Mouse (Mus musculus) spleen, adult 2 months (tissue): ENCODE data around the gene Iqcn. TPM values are rescaled to one million over a fixed set of nuclear protein-coding genes. Genes with fewer than 3 reads are reported as not detected.

Source experiments
- DNase-seq, 2 experiments: peaks; one replicate each; pipeline versions ENCODE4 v3.0.0 to v3.0.0-alpha.2; 2012 to 2021; ENCODE audit warnings: low spot score in 2 of 2, low read depth in 1 of 2
- H3K27ac ChIP-seq: fragments of 200-500 bp; 2 replicates; pipeline ENCODE4 v1.5.1; 2012; ENCODE audit warnings: low read length, inconsistent platforms; ENCODE audit not compliant: insufficient read depth
- H3K27me3 ChIP-seq: fragments of 200-500 bp; 2 replicates; pipeline ENCODE4 v1.6.1; 2012; ENCODE audit warnings: mild to moderate bottlenecking, moderate library complexity, low read length, inconsistent platforms; ENCODE audit not compliant: control insufficient read depth, insufficient read depth
- H3K36me3 ChIP-seq: fragments of 200-500 bp; 2 replicates; pipeline ENCODE4 v1.6.1; 2012; ENCODE audit warnings: mild to moderate bottlenecking, low read length, inconsistent platforms; ENCODE audit not compliant: control insufficient read depth, insufficient read depth
- H3K4me1 ChIP-seq: fragments of 200-500 bp; 2 replicates; pipeline ENCODE4 v1.6.1; 2011; ENCODE audit warnings: inconsistent platforms; ENCODE audit not compliant: control insufficient read depth, insufficient read depth, insufficient read length
- H3K4me3 ChIP-seq: fragments of 200-500 bp; 2 replicates; pipeline ENCODE4 v1.5.1; 2011; ENCODE audit warnings: mild to moderate bottlenecking, inconsistent platforms; ENCODE audit not compliant: insufficient read depth, insufficient read length; ENCODE audit errors: extremely low read depth
- CTCF ChIP-seq: fragments of 200-500 bp; IDR thresholded peaks from 2 replicates; pipeline ENCODE4 v1.5.1; 2011; ENCODE audit warnings: mild to moderate bottlenecking, inconsistent platforms; ENCODE audit not compliant: insufficient read depth, insufficient read length, insufficient replicate concordance; ENCODE audit errors: extremely low read depth
- POLR2A ChIP-seq: fragments of 200-500 bp; IDR thresholded peaks from 2 replicates; pipeline ENCODE4 v1.6.1; 2011; ENCODE audit warnings: low read depth, low read length, inconsistent platforms
- WGBS: fragments of 180-500 bp; shearing (Covaris S2); methylation state at CpG from one replicate; pipeline ENCODE4 v1.1.7; 2018; 5-methylcytosine and 5-hydroxymethylcytosine counted together
- polyA plus RNA-seq: library from polyadenylated mRNA; depleted of rRNA; stranded (reverse); fragments of >200 nt; gene quantifications from 2 replicates; pipeline ENCODE4 v1.2.3, GENCODE M21; 2012

The Iqcn gene
- polyA plus RNA-seq, 1 experiment, result 0.09 TPM

- no peaks in the 10 kb centered on the region for H3K36me3 ChIP-seq
- no peaks in the 10 kb centered on the region for H3K27me3 ChIP-seq
- H3K4me3 ChIP-seq, result no peak overlapping the region
- WGBS, result 26% methylated on average over 9 of the region's 9 CpGs
- DNase-seq, result no peak
- TF ChIP-seq CTCF, result no peak
- no peak for TF ChIP-seq POLR2A
- 0 out of 2 replicates have a peak overlapping the region, but pooled peaks have one; percentile 8 for H3K27ac ChIP-seq
- peaks cover 3% of the 10 kb centered on the region for H3K4me1 ChIP-seq
Measured at GRCm38 (mm10) chr8:70719796-70720270, 16.6 kb downstream of the Iqcn start.

GRCm38 (mm10) chr8:70720739-70721138 lies 17.5 kb downstream of the Iqcn start:
- H3K27me3 ChIP-seq, result no peaks in the 10 kb centered on the region
- peaks cover 3% of the 10 kb centered on the region for H3K4me1 ChIP-seq
- H3K27ac ChIP-seq, result no peak overlapping the region
- no peaks in the 10 kb centered on the region for H3K36me3 ChIP-seq
- TF ChIP-seq POLR2A (no peak), CTCF (peak; percentile 96; the same call in 1 of the 2 replicates)
- WGBS, result 6% methylated on average over 3 of the region's 3 CpGs
- H3K4me3 ChIP-seq, result no peak overlapping the region
- peak in 1 of 2 experiments; percentile 66 for DNase-seq

GRCm38 (mm10) chr8:70721601-70722000 lies 18.3 kb downstream of the Iqcn start:
- H3K27ac ChIP-seq, result no peak overlapping the region
- no peak overlapping the region for H3K4me3 ChIP-seq
- H3K4me1 ChIP-seq, result peaks cover 3% of the 10 kb centered on the region
- DNase-seq, result no peak
- no peaks in the 10 kb centered on the region for H3K27me3 ChIP-seq
- no peak for TF ChIP-seq CTCF
- no peak for TF ChIP-seq POLR2A
- 93% methylated on average over 8 of the region's 8 CpGs for WGBS
- no peaks in the 10 kb centered on the region for H3K36me3 ChIP-seq

GRCm38 (mm10) chr8:70723486-70724210 lies 20.4 kb downstream of the Iqcn start, which contains the start of gene Pde4c:
TSS of gene Pde4c (plus strand) at chr8:70723720.
- H3K27me3 ChIP-seq, result no peaks in the 10 kb centered on the region
- no peak within 1 kb of the TSS for H3K27ac ChIP-seq
- TF ChIP-seq CTCF (no peak), POLR2A (no peak)
- DNase-seq, result no peak
- no peak within 1 kb of the TSS for H3K4me3 ChIP-seq
- no peaks in the 10 kb centered on the region for H3K36me3 ChIP-seq
- WGBS, result 71% methylated on average over 7 of the region's 7 CpGs
- H3K4me1 ChIP-seq, result peaks cover under 1% of the 10 kb centered on the region; the same call in 1 of the 2 replicates

DNA sequence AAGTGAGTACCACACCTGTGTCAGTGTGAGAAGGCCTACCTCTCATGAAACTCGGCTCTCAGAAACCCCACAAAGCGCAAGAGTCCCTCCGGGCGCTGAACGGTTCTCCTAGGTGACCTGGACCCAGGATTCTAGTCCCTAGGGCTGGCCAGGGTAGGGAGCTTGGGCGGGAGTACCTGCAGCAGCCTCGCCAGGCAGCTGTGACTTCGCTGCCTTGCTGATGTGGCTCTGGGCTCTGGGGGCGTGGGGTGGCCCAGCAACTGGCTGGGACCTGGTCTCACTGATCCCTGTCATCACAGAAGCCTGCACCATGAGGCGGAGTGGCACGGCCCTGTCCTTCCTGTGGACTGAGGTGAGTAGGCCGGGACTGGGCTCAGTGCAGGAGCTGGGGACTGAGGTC lies 21.0 kb downstream of the Iqcn start:
- Histone ChIP-seq H3K4me1 (no peaks in the 10 kb centered on the region; the same call in 1 of the 2 replicates), H3K27ac (no peak overlapping the region), H3K4me3 (no peak overlapping the region), H3K27me3 (no peaks in the 10 kb centered on the region), H3K36me3 (no peaks in the 10 kb centered on the region)
- WGBS, result 89% methylated on average over 12 of the region's 12 CpGs
- TF ChIP-seq CTCF, result no peak
- TF ChIP-seq POLR2A, result no peak
- DNase-seq, result no peak

GRCm38 (mm10) chr8:70725792-70726447 lies 22.7 kb downstream of the Iqcn start:
- 42% methylated on average over 14 of the region's 14 CpGs for WGBS
- H3K36me3 ChIP-seq, result no peaks in the 10 kb centered on the region
- TF ChIP-seq POLR2A, result no peak
- no peak for TF ChIP-seq CTCF
- H3K27me3 ChIP-seq, result no peaks in the 10 kb centered on the region
- peaks cover 12% of the 10 kb centered on the region; the same call in 1 of the 2 replicates for H3K4me1 ChIP-seq
- no peak overlapping the region for H3K4me3 ChIP-seq
- H3K27ac ChIP-seq, result no peak overlapping the region
- no peak for DNase-seq
